Mouse (Mus musculus): ENCODE data around the gene Sorbs1. TPM values are rescaled to one million over a fixed set of nuclear protein-coding genes. Genes with fewer than 3 reads are reported as not detected.

Gene Sorbs1
- total RNA-seq, 2 experiments from 2014 or later = 141 to 154 TPM

GRCm38 (mm10) chr19:40414798-40415475, 98.6 kb downstream of the Sorbs1 start:
- intact Hi-C loops (cut with DNase I) = loop anchor here (5.0 kb wide), 1 partner anchor 97 kb away; the partner anchor contains the start of gene Sorbs1
- no peak for DNase-seq

- DNase-seq = no peak
- intact Hi-C loops (cut with DNase I) = loop anchor here (5.0 kb wide), 1 partner anchor 98 kb away; the partner anchor contains the start of gene Sorbs1
These were observed 99.2 kb downstream of the Sorbs1 start for GRCm38 (mm10) chr19:40414386-40414785.

GRCm38 (mm10) chr19:40411379-40411813, 102.2 kb downstream of the Sorbs1 start:
- intact Hi-C loops (cut with DNase I) = loop anchor here (5.0 kb wide), 1 partner anchor 101 kb away; the partner anchor contains the start of gene Sorbs1
- DNase-seq = peak; percentile 74

- intact Hi-C loops (cut with DNase I) = loop anchor here (5.0 kb wide), 1 partner anchor 102 kb away; the partner anchor contains the start of gene Sorbs1
These were observed 103.1 kb downstream of the Sorbs1 start for GRCm38 (mm10) chr19:40410511-40410910.

GRCm38 (mm10) chr19:40410109-40410508, 103.5 kb downstream of the Sorbs1 start:
- DNase-seq = peak; percentile 67
- intact Hi-C loops (cut with DNase I) = loop anchor here (5.0 kb wide), 1 partner anchor 102 kb away; the partner anchor contains the start of gene Sorbs1

More at GRCm38 (mm10) chr19:40410511-40410910, 103.1 kb downstream of the Sorbs1 start:
- DNase-seq = no peak

- intact Hi-C loops (cut with DNase I) = loop anchor here (5.0 kb wide), 1 partner anchor 103 kb away; the partner anchor contains the start of gene Sorbs1
- DNase-seq = no peak
These were observed 104.0 kb downstream of the Sorbs1 start for GRCm38 (mm10) chr19:40409500-40410035.

- intact Hi-C loops (cut with DNase I) = no loop called here
These were observed 106.4 kb downstream of the Sorbs1 start for GRCm38 (mm10) chr19:40407186-40407585.

GRCm38 (mm10) chr19:40406661-40407060, 106.9 kb downstream of the Sorbs1 start:
- no peak for DNase-seq
- intact Hi-C loops (cut with DNase I) = no loop called here

More at GRCm38 (mm10) chr19:40407186-40407585, 106.4 kb downstream of the Sorbs1 start:
- DNase-seq = no peak

GRCm38 (mm10) chr19:40405808-40406207, 107.8 kb downstream of the Sorbs1 start:
- no peak for DNase-seq
- intact Hi-C loops (cut with DNase I) = no loop called here

- DNase-seq = no peak
- intact Hi-C loops (cut with DNase I) = no loop called here
These were observed 109.0 kb downstream of the Sorbs1 start for GRCm38 (mm10) chr19:40404582-40404981.

- DNase-seq = no peak
- intact Hi-C loops (cut with DNase I) = no loop called here
These were observed 109.6 kb downstream of the Sorbs1 start for GRCm38 (mm10) chr19:40403999-40404398.

GRCm38 (mm10) chr19:40402155-40402963, 111.2 kb downstream of the Sorbs1 start:
- intact Hi-C loops (cut with DNase I) = no loop called here
- no peak for DNase-seq

- intact Hi-C loops (cut with DNase I) = no loop called here
- no peak for DNase-seq
These were observed 112.4 kb downstream of the Sorbs1 start for GRCm38 (mm10) chr19:40401213-40401612.

- intact Hi-C loops (cut with DNase I) = no loop called here
- DNase-seq = no peak
These were observed 113.1 kb downstream of the Sorbs1 start for GRCm38 (mm10) chr19:40400426-40401030.

GRCm38 (mm10) chr19:40395757-40396661, 117.6 kb downstream of the Sorbs1 start:
- DNase-seq = peak; percentile 82
- intact Hi-C loops (cut with DNase I) = no loop called here

GRCm38 (mm10) chr19:40395321-40395695, 118.3 kb downstream of the Sorbs1 start:
- no peak for DNase-seq
- intact Hi-C loops (cut with DNase I) = no loop called here

GRCm38 (mm10) chr19:40394555-40395320, 118.8 kb downstream of the Sorbs1 start:
- intact Hi-C loops (cut with DNase I) = loop anchor here (5.0 kb wide), 1 partner anchor 148 kb away; no protein-coding TSS in a partner anchor
- no peak for DNase-seq

- intact Hi-C loops (cut with DNase I) = loop anchor here (5.0 kb wide), 1 partner anchor 149 kb away; no protein-coding TSS in a partner anchor
- no peak for DNase-seq
These were observed 120.7 kb downstream of the Sorbs1 start for GRCm38 (mm10) chr19:40392795-40393392.

Data from left cerebral cortex, postnatal 4 days (tissue).